Mouse (Mus musculus): ENCODE measurements around the gene Idua. TPM values are rescaled to one million over a fixed set of nuclear protein-coding genes. Genes with fewer than 3 reads are reported as not detected.
A peak's percentile ranks its signal among the peaks of the same experiment; 100 is the strongest.

Idua gene
- polyA plus RNA-seq, 1 experiment: 12.4 TPM

- WGBS: 92% methylated on average over 12 of the region's 12 CpGs
- Histone ChIP-seq H3K27ac (ENCODE audit: control insufficient read depth, insufficient read depth, low read depth, low read length, poor library complexity) (no peak overlapping the region; the same call in 1 of the 2 replicates), H3K4me3 (replicated peaks; ENCODE audit: control insufficient read depth, low read depth, low read length) (no peak overlapping the region), H3K4me1 (ENCODE audit: control insufficient read depth, insufficient read depth, low read length) (peaks cover 3% of the 10 kb centered on the region)
- TF ChIP-seq CTCF (IDR thresholded peaks at IDR 0.05; ENCODE audit: control insufficient read depth, insufficient read depth, low read length) (no peak), POLR2A (IDR thresholded peaks at IDR 0.05; ENCODE audit: borderline replicate concordance, control insufficient read depth, low read depth, low read length) (no peak)
Observed at GRCm38 (mm10) chr5:108671757-108672156, 11.6 kb downstream of the Idua start.

- Histone ChIP-seq H3K4me3 (replicated peaks; ENCODE audit: control insufficient read depth, low read depth, low read length) (no peak overlapping the region), H3K27ac (ENCODE audit: control insufficient read depth, insufficient read depth, low read depth, low read length, poor library complexity) (no peak overlapping the region; the same call in 1 of the 2 replicates), H3K4me1 (ENCODE audit: control insufficient read depth, insufficient read depth, low read length) (peaks cover 3% of the 10 kb centered on the region)
- 75% methylated on average over 2 of the region's 2 CpGs for WGBS
- TF ChIP-seq CTCF (IDR thresholded peaks at IDR 0.05; ENCODE audit: control insufficient read depth, insufficient read depth, low read length): no peak
- no peak for TF ChIP-seq POLR2A (IDR thresholded peaks at IDR 0.05; ENCODE audit: borderline replicate concordance, control insufficient read depth, low read depth, low read length)
Observed at GRCm38 (mm10) chr5:108674624-108675023, 14.5 kb downstream of the Idua start.

DNA sequence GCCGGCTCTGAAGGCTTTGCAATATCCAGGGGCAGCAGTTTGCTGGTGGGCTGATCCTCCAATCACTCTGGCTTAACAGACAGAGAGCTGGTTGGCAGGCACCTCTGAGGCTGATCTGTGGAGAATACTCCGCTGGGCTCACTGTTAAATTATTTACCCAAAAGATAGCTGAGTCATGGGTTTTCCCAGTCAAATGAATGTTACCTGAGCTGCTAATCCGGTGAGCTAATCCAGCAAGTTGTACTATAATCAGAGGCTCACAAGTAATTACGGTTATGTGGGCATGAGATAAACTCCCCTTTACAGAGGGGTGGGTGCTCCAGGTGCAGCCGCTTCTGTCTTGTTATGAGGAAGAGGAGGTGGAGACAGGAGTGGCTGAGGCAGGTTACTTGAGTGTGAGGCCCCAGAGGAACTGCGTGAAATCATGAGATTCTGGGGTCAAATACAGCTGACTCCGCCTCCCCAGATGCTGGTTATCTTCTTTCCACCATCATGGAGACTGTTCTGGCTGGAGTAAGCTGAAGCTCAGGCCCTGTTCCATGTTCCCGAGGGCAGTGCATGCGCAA is 15.2 kb downstream of the Idua start, which contains the start of gene Slc26a1:
Slc26a1 (minus strand) TSS at position 319 of the 566 bp plus-strand sequence.
- no peak within 1 kb of the TSS for H3K4me3 ChIP-seq (replicated peaks; ENCODE audit: control insufficient read depth, low read depth, low read length)
- WGBS: 68% methylated on average over 9 of the region's 9 CpGs
- peak within 1 kb of the TSS; percentile 49 for H3K27ac ChIP-seq (ENCODE audit: control insufficient read depth, insufficient read depth, low read depth, low read length, poor library complexity)
- H3K4me1 ChIP-seq (ENCODE audit: control insufficient read depth, insufficient read depth, low read length): peaks cover 1% of the 10 kb centered on the region
- TF ChIP-seq CTCF (IDR thresholded peaks at IDR 0.05; ENCODE audit: control insufficient read depth, insufficient read depth, low read length) (no peak), POLR2A (IDR thresholded peaks at IDR 0.05; ENCODE audit: borderline replicate concordance, control insufficient read depth, low read depth, low read length) (no peak)

GRCm38 (mm10) chr5:108676772-108677498 is 16.8 kb downstream of the Idua start:
- peak overlapping the region; percentile 49 for H3K27ac ChIP-seq (ENCODE audit: control insufficient read depth, insufficient read depth, low read depth, low read length, poor library complexity)
- WGBS: 50% methylated on average over 5 of the region's 5 CpGs
- TF ChIP-seq POLR2A (IDR thresholded peaks at IDR 0.05; ENCODE audit: borderline replicate concordance, control insufficient read depth, low read depth, low read length): no peak; the same call in 1 of the 2 replicates
- no peak for TF ChIP-seq CTCF (IDR thresholded peaks at IDR 0.05; ENCODE audit: control insufficient read depth, insufficient read depth, low read length)
- peaks cover 1% of the 10 kb centered on the region for H3K4me1 ChIP-seq (ENCODE audit: control insufficient read depth, insufficient read depth, low read length)
- H3K4me3 ChIP-seq (replicated peaks; ENCODE audit: control insufficient read depth, low read depth, low read length): no peak overlapping the region

DNA sequence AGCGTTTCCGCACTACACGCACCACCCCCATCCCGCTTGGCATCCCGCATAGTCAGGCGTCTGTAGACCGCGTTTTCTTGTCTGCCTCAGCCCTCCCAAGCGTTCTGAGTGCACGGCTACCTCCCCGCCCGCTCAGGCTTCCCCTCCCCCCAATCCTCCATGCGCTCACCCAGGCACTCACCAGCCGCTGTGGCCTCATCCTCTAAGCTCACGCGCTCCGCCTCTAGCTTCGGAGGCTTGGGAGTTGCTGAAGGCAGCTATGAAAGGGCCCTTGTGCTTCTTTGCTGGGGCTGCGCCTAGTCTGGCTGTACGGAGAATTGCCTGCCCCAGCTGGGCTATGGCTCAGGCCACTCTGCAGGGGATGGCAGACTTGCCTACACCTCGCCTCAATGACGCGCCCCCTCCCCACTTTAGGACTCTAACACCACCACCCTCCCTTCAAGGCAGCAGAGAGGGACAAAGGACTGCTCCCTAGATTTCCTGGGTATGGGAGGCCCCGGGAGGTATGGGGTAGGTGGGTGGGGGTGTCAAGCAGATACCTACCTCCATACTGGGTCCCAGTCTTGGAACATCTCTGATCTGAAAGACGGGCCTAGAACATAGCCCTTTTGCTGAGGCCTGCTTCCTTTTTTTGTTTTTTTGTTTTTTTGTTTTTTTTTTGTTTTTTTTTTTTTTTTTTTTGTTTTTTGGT is 17.6 kb downstream of the Idua start:
- Histone ChIP-seq H3K27ac (ENCODE audit: control insufficient read depth, insufficient read depth, low read depth, low read length, poor library complexity) (peak overlapping the region; percentile 37; the same call in 1 of the 2 replicates), H3K4me3 (replicated peaks; ENCODE audit: control insufficient read depth, low read depth, low read length) (no peak overlapping the region), H3K4me1 (ENCODE audit: control insufficient read depth, insufficient read depth, low read length) (peaks cover 1% of the 10 kb centered on the region)
- TF ChIP-seq CTCF (IDR thresholded peaks at IDR 0.05; ENCODE audit: control insufficient read depth, insufficient read depth, low read length) (no peak), POLR2A (IDR thresholded peaks at IDR 0.05; ENCODE audit: borderline replicate concordance, control insufficient read depth, low read depth, low read length) (no peak)
- 59% methylated on average over 25 of the region's 25 CpGs for WGBS

DNA sequence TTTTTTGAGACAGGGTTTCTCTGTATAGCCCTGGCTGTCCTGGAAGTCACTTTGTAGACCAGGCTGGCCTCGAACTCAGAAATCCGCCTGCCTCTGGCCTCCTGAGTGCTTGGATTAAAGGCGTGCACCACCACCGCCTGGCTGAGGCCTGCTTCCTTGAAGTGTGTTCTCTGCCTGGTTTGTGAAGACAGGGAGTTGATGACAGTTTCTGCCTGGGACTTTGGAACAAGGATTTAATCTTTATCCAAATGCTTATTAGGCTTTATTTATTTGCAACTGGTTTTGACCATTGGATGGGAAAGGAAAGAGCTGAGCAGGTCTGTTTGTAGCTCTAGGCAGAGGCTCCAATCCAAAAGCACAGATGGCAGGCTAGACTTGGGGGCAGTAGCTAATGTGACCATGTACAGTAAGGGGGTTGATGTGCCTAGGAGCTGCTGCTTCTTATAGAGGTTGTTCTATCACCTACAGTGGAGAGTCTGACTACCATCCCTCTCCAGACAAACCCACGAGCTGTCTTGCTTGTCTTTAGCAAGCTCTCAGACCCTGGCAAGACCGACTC is 18.2 kb downstream of the Idua start:
- H3K27ac ChIP-seq (ENCODE audit: control insufficient read depth, insufficient read depth, low read depth, low read length, poor library complexity): no peak overlapping the region

DNA sequence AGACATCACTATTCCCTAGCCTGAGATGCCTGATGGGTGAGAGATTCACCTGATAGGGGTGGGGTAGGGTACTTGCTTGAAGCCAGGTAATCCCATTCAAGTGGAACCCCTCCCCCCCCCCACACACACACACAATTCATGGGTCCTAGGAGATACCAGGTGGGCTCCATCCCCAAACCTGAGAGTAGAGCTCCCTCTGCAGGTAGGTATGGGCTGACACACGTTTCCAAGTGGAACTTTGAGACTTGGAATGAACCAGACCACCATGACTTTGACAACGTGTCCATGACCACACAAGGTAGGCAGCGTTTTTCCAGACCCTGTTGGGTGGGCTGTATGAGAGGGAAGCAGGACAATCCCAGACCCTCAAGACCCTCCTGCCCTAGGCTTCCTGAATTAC is 19.8 kb downstream of the Idua start:
- 72% methylated on average over 3 of the region's 3 CpGs for WGBS
- peaks cover 1% of the 10 kb centered on the region; the same call in 1 of the 2 replicates for H3K4me1 ChIP-seq (ENCODE audit: control insufficient read depth, insufficient read depth, low read length)
- no peak for TF ChIP-seq POLR2A (IDR thresholded peaks at IDR 0.05; ENCODE audit: borderline replicate concordance, control insufficient read depth, low read depth, low read length)
- TF ChIP-seq CTCF (IDR thresholded peaks at IDR 0.05; ENCODE audit: control insufficient read depth, insufficient read depth, low read length): peak; percentile 48; the same call in 1 of the 2 replicates
- no peak overlapping the region for H3K4me3 ChIP-seq (replicated peaks; ENCODE audit: control insufficient read depth, low read depth, low read length)
- H3K27ac ChIP-seq (ENCODE audit: control insufficient read depth, insufficient read depth, low read depth, low read length, poor library complexity): no peak overlapping the region

More for the DNA sequence above, 18.2 kb downstream of the Idua start:
- WGBS: 85% methylated on average over 6 of the region's 6 CpGs
- Histone ChIP-seq H3K4me1 (ENCODE audit: control insufficient read depth, insufficient read depth, low read length) (peaks cover 1% of the 10 kb centered on the region), H3K4me3 (replicated peaks; ENCODE audit: control insufficient read depth, low read depth, low read length) (no peak overlapping the region)
- TF ChIP-seq CTCF (IDR thresholded peaks at IDR 0.05; ENCODE audit: control insufficient read depth, insufficient read depth, low read length): no peak
- no peak for TF ChIP-seq POLR2A (IDR thresholded peaks at IDR 0.05; ENCODE audit: borderline replicate concordance, control insufficient read depth, low read depth, low read length)

DNA sequence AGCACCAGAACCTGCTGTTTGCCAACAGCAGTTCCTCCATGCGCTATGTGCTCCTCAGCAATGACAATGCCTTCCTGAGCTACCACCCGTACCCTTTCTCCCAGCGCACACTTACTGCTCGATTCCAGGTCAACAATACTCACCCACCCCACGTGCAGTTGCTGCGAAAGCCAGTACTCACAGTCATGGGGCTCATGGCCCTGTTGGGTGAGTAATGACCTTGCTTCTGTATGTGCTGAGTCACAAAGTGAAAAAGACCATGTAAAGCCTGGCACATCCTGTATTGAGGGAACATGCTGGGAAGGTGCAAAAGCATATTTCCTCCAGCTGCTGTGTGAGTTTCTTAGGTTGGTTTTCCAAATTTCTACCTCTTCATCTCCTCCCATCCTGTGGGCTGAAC is 20.7 kb downstream of the Idua start:
- Histone ChIP-seq H3K27ac (ENCODE audit: control insufficient read depth, insufficient read depth, low read depth, low read length, poor library complexity) (no peak overlapping the region), H3K4me1 (ENCODE audit: control insufficient read depth, insufficient read depth, low read length) (peaks cover 1% of the 10 kb centered on the region; the same call in 1 of the 2 replicates), H3K4me3 (replicated peaks; ENCODE audit: control insufficient read depth, low read depth, low read length) (no peak overlapping the region)
- TF ChIP-seq CTCF (IDR thresholded peaks at IDR 0.05; ENCODE audit: control insufficient read depth, insufficient read depth, low read length) (no peak), POLR2A (IDR thresholded peaks at IDR 0.05; ENCODE audit: borderline replicate concordance, control insufficient read depth, low read depth, low read length) (no peak)
- WGBS: 91% methylated on average over 6 of the region's 6 CpGs

Data from bone marrow, adult 2 months (tissue).